Mouse (Mus musculus): ENCODE results near the gene Trim61.
"Not testable (repeated sequence)": the region's sequence is repeated elsewhere in the genome, so short reads cannot be mapped to it uniquely, and the experiment has no call there.

Trim61 gene

GRCm38 (mm10) chr8:65018423-65018822 lies at the start of gene Trim61, which contains the start of gene Trim60:
Gene Trim61, minus strand, starts transcription at chr8:65018523.
Gene Trim60, minus strand, starts transcription at chr8:65018584.
- DNase-seq (ENCODE audit: low spot score in 2 of 2), result no peak

- no peak for DNase-seq (ENCODE audit: low spot score in 2 of 2)
Measured at GRCm38 (mm10) chr8:65067694-65068472, 49.6 kb upstream of the Trim61 start.

GRCm38 (mm10) chr8:65067031-65067430 lies 48.7 kb upstream of the Trim61 start:
- DNase-seq (ENCODE audit: low spot score in 2 of 2), result no peak

- DNase-seq (ENCODE audit: low spot score in 2 of 2), result no peak
Measured at GRCm38 (mm10) chr8:65065622-65066021, 47.3 kb upstream of the Trim61 start.

- no peak for DNase-seq (ENCODE audit: low spot score in 2 of 2)
Measured at GRCm38 (mm10) chr8:65064071-65064470, 45.7 kb upstream of the Trim61 start.

- DNase-seq (ENCODE audit: low spot score in 2 of 2), result no peak
Measured at GRCm38 (mm10) chr8:65062195-65062594, 43.9 kb upstream of the Trim61 start.

- no peak for DNase-seq (ENCODE audit: low spot score in 2 of 2)
Measured at GRCm38 (mm10) chr8:65056722-65057121, 38.4 kb upstream of the Trim61 start.

GRCm38 (mm10) chr8:65053968-65054367 lies 35.6 kb upstream of the Trim61 start:
- DNase-seq (ENCODE audit: low spot score in 2 of 2), result no peak

- DNase-seq (ENCODE audit: low spot score in 2 of 2), result no peak
Measured at GRCm38 (mm10) chr8:65053554-65053953, 35.2 kb upstream of the Trim61 start.

GRCm38 (mm10) chr8:65047801-65048200 lies 29.5 kb upstream of the Trim61 start:
- DNase-seq (ENCODE audit: low spot score in 2 of 2), result no peak

GRCm38 (mm10) chr8:65047193-65047592 lies 28.9 kb upstream of the Trim61 start:
- no peak for DNase-seq (ENCODE audit: low spot score in 2 of 2)

- DNase-seq (ENCODE audit: low spot score in 2 of 2), result no peak
Measured at GRCm38 (mm10) chr8:65046565-65046964, 28.2 kb upstream of the Trim61 start.

- peak in 1 of 2 experiments; percentile 2 for DNase-seq (ENCODE audit: low spot score in 2 of 2)
Measured at GRCm38 (mm10) chr8:65037117-65037533, 18.8 kb upstream of the Trim61 start, which contains the start of gene Apela. Gene Apela, minus strand, starts transcription at chr8:65037336.

GRCm38 (mm10) chr8:65034136-65034535 lies 15.8 kb upstream of the Trim61 start:
- no peak for DNase-seq (ENCODE audit: low spot score in 2 of 2)

- DNase-seq (ENCODE audit: low spot score in 2 of 2), result no peak
Measured at GRCm38 (mm10) chr8:65033056-65033455, 14.7 kb upstream of the Trim61 start.

GRCm38 (mm10) chr8:65032107-65032506 lies 13.8 kb upstream of the Trim61 start:
- DNase-seq (ENCODE audit: low spot score in 2 of 2), result no peak

GRCm38 (mm10) chr8:65030735-65031485 lies 12.6 kb upstream of the Trim61 start:
- DNase-seq (ENCODE audit: low spot score in 2 of 2), result no peak

- DNase-seq (ENCODE audit: low spot score in 2 of 2), result no peak
Measured at GRCm38 (mm10) chr8:65029776-65030175, 11.5 kb upstream of the Trim61 start.

- no peak for DNase-seq (ENCODE audit: low spot score in 2 of 2)
Measured at GRCm38 (mm10) chr8:65028959-65029686, 10.8 kb upstream of the Trim61 start.

GRCm38 (mm10) chr8:65022485-65022884 lies 4.2 kb upstream of the Trim61 start:
- peak in 1 of 2 experiments; percentile 75 for DNase-seq (ENCODE audit: low spot score in 2 of 2)

- not testable (repeated sequence) for DNase-seq (ENCODE audit: low spot score in 2 of 2)
Measured at GRCm38 (mm10) chr8:65007616-65008015, 10.7 kb downstream of the Trim61 start.

GRCm38 (mm10) chr8:64998806-64999365 lies 19.4 kb downstream of the Trim61 start:
- DNase-seq (ENCODE audit: low spot score in 2 of 2), result no peak
